Comparison of ENCODE assay signal across 9 mouse cellular contexts in genomic region chr7:132339041-132339839, GRCm38 (mm10). TPM values are rescaled to one million over a fixed set of nuclear protein-coding genes. Genes with fewer than 3 reads are reported as not detected.
DNase-seq lines count a peak whose midpoint lies in the region; ATAC-seq and TF ChIP-seq lines count a peak whose summit lies in the region.
"Had no signal": no experiment of that assay in that cellular context is flagged by ENCODE, and none has a peak within 500 bp of the region (broad histone marks: within the 10 kb centered on the region; RNA-seq: fewer than 3 reads in every experiment).

No protein-coding gene starts in this region.

- no peak overlapping the region for H3K4me2 ChIP-seq in neural tube, embryonic 13.5 days
- H3K4me2 ChIP-seq in neural tube, embryonic 15.5 days, result no peak overlapping the region
- H3K4me2 ChIP-seq in liver, embryonic 14.5 days (ENCODE audit: low read depth), result no peak overlapping the region
- H3K4me2 ChIP-seq in stomach, embryonic 16.5 days (ENCODE audit: low read depth, low read length), result no peak overlapping the region

- TF ChIP-seq EP300 in liver, embryonic 14.5 days (IDR thresholded peaks at IDR 0.05; ENCODE audit: low read depth), result no peak

- H3K9me3 ChIP-seq in neural tube, embryonic 13.5 days, result no peaks in the 10 kb centered on the region
- H3K9me3 ChIP-seq in neural tube, embryonic 15.5 days (replicated peaks), result no peaks in the 10 kb centered on the region
- no peaks in the 10 kb centered on the region for H3K9me3 ChIP-seq in liver, embryonic 14.5 days (ENCODE audit: control insufficient read depth, low read length)
- no peaks in the 10 kb centered on the region for H3K9me3 ChIP-seq in stomach, embryonic 16.5 days (replicated peaks; ENCODE audit: control insufficient read depth, low read length)

- H3K4me3 ChIP-seq in neural tube, embryonic 13.5 days, result no peak overlapping the region
- H3K4me3 ChIP-seq in neural tube, embryonic 15.5 days (replicated peaks), result no peak overlapping the region
- no peak overlapping the region for H3K4me3 ChIP-seq in liver, embryonic 14.5 days (ENCODE audit: insufficient read depth in 1 of 2, low read depth in 2 of 2, low read length in 2 of 2)
- no peak overlapping the region for H3K4me3 ChIP-seq in stomach, embryonic 16.5 days (replicated peaks; ENCODE audit: low read length)
- H3K4me3 ChIP-seq: megakaryocyte, embryonic 14.5 days had no signal

- no peak for TF ChIP-seq CTCF in liver, embryonic 14.5 days (IDR thresholded peaks at IDR 0.05; ENCODE audit: low read depth)

- H3K36me3 ChIP-seq in neural tube, embryonic 13.5 days, result no peaks in the 10 kb centered on the region
- no peaks in the 10 kb centered on the region for H3K36me3 ChIP-seq in neural tube, embryonic 15.5 days
- no peaks in the 10 kb centered on the region for H3K36me3 ChIP-seq in liver, embryonic 14.5 days (replicated peaks; ENCODE audit: control insufficient read depth, insufficient read depth, low read depth)
- H3K36me3 ChIP-seq in stomach, embryonic 16.5 days (ENCODE audit: control insufficient read depth, insufficient read depth, low read length), result no peaks in the 10 kb centered on the region

- no peak overlapping the region for H3K9ac ChIP-seq in neural tube, embryonic 13.5 days
- H3K9ac ChIP-seq in neural tube, embryonic 15.5 days (replicated peaks), result no peak overlapping the region
- no peak overlapping the region for H3K9ac ChIP-seq in liver, embryonic 14.5 days (replicated peaks)
- no peak overlapping the region for H3K9ac ChIP-seq in stomach, embryonic 16.5 days (ENCODE audit: low read length)

- no peaks in the 10 kb centered on the region for H3K27me3 ChIP-seq in neural tube, embryonic 13.5 days
- H3K27me3 ChIP-seq in neural tube, embryonic 15.5 days (replicated peaks), result no peaks in the 10 kb centered on the region
- H3K27me3 ChIP-seq in liver, embryonic 14.5 days (ENCODE audit: control insufficient read depth, insufficient read depth, low read length), result no peaks in the 10 kb centered on the region
- H3K27me3 ChIP-seq in stomach, embryonic 16.5 days (ENCODE audit: control insufficient read depth, insufficient read depth, low read length), result no peaks in the 10 kb centered on the region

- peak overlapping the region; percentile 23; the same call in 1 of the 2 replicates for H3K27ac ChIP-seq in neural tube, embryonic 13.5 days (replicated peaks)
- H3K27ac ChIP-seq in neural tube, embryonic 15.5 days (replicated peaks), result no peak overlapping the region; the same call in 1 of the 2 replicates
- H3K27ac ChIP-seq in liver, embryonic 14.5 days, result no peak overlapping the region
- H3K27ac ChIP-seq in stomach, embryonic 16.5 days (ENCODE audit: low read length), result peak overlapping the region; percentile 60

- peak; percentile 31 for DNase-seq in heart, postnatal 4 days
- DNase-seq in liver, embryonic 14.5 days (ENCODE audit: low read depth in 3 of 3, low spot score in 3 of 3), result no peak
- no peak for DNase-seq in layer of hippocampus, postnatal 10 days (ENCODE audit: low spot score in 2 of 2)
- DNase-seq in cerebellum, adult 9-11 months, result no peak
- DNase-seq: thymus, postnatal 4 days had no signal

- ATAC-seq in neural tube, embryonic 13.5 days (ENCODE audit: low read depth), result no peak
- no peak for ATAC-seq in neural tube, embryonic 15.5 days (ENCODE audit: low FRiP score)
- ATAC-seq in liver, embryonic 14.5 days (ENCODE audit: insufficient read depth), result peak; percentile 48
- ATAC-seq in stomach, embryonic 16.5 days (ENCODE audit: insufficient read depth, low FRiP score), result no peak

- 83% methylated on average over 14 of the region's 14 CpGs for WGBS in neural tube, embryonic 13.5 days
- WGBS in neural tube, embryonic 15.5 days, result 88% methylated on average over 14 of the region's 14 CpGs
- 42% methylated on average over 14 of the region's 14 CpGs for WGBS in liver, embryonic 14.5 days (ENCODE audit: insufficient replicate concordance)
- WGBS in stomach, embryonic 16.5 days, result 76% methylated on average over 14 of the region's 14 CpGs

- H3K4me1 ChIP-seq in neural tube, embryonic 13.5 days (replicated peaks), result peaks cover 19% of the 10 kb centered on the region
- peaks cover 22% of the 10 kb centered on the region for H3K4me1 ChIP-seq in neural tube, embryonic 15.5 days
- no peaks in the 10 kb centered on the region; a peak in 3 of 4 replicates for H3K4me1 ChIP-seq in liver, embryonic 14.5 days (replicated peaks; ENCODE audit: control insufficient read depth in 2 of 2, insufficient read depth in 2 of 2, low read length in 1 of 2)
- H3K4me1 ChIP-seq in stomach, embryonic 16.5 days (ENCODE audit: control insufficient read depth, insufficient read depth, low read length), result peaks cover 12% of the 10 kb centered on the region; the same call in 1 of the 2 replicates
- H3K4me1 ChIP-seq: megakaryocyte, embryonic 14.5 days had no signal

RNA-seq across cellular contexts. Expression of gene Chst15, which starts 22.2 kb away (rescaled TPM):
- polyA plus RNA-seq in neural tube, embryonic 13.5 days (2015; fragmentation: Nextera tagmentation; extraction: Ambion mirVana), result 21.9 and 22.5 TPM in 2 replicates
- polyA plus RNA-seq in neural tube, embryonic 15.5 days (2015; fragmentation: Nextera tagmentation; extraction: Ambion mirVana), result 17.1 and 19.7 TPM in 2 replicates
- 10 to 100 TPM; 12.5 to 12.7 TPM for total RNA-seq in heart, postnatal 4 days (2021)
- polyA plus RNA-seq in liver, embryonic 14.5 days (2012; rRNA removed), result 2.1 and 2.4 TPM in 2 replicates
- 2.6 and 2.7 TPM in 2 replicates for polyA plus RNA-seq in liver, embryonic 14.5 days (2014; fragmentation: Nextera tagmentation; extraction: Ambion mirVana)
- polyA plus RNA-seq in stomach, embryonic 16.5 days (2015; fragmentation: Nextera tagmentation; extraction: Ambion mirVana), result 24.6 and 25.5 TPM in 2 replicates
- 10 to 100 TPM; 33.0 to 34.1 TPM for total RNA-seq in layer of hippocampus, postnatal 10 days (2021)

Comparison
In these comparisons a context has a peak if more than half of its experiments do, and no peak if none do; other contexts are left out.
1. H3K27ac ChIP-seq: peak in neural tube, embryonic 13.5 days (single experiment) and stomach, embryonic 16.5 days (single experiment); none in neural tube, embryonic 15.5 days (single experiment) and liver, embryonic 14.5 days (single experiment).